Mouse (Mus musculus): ENCODE results near the gene Enho.

Gene Enho

GRCm38 (mm10) chr4:41664533-41664932, 24.4 kb upstream of the Enho start:
- no peak for DNase-seq (ENCODE audit: low read depth, low spot score)

DNA sequence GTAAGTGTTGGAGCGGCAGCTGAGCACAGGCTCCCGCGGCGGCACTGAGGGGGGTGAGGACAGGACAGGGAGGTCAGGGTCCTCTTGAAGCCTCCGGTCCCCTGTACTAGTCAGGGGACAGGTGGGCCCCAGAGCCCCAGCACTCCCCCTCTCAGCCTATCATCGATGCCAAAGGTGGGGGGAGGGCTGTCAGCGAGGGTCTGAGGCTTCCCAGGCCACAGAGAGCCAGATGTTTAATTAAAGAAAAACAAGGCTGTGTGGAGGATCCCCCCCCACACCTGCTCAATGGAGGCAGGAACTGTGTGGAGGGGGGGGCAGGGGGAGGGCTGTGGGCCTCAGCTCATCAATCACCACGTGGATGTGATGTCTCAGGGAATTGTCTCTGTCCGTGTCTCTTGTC, 23.5 kb upstream of the Enho start:
- DNase-seq (ENCODE audit: low read depth, low spot score) = no peak

- no peak for DNase-seq (ENCODE audit: low read depth, low spot score)
Measured at GRCm38 (mm10) chr4:41662723-41663122, 22.6 kb upstream of the Enho start.

GRCm38 (mm10) chr4:41660851-41661430, 20.8 kb upstream of the Enho start:
- DNase-seq (ENCODE audit: low read depth, low spot score) = no peak

DNA sequence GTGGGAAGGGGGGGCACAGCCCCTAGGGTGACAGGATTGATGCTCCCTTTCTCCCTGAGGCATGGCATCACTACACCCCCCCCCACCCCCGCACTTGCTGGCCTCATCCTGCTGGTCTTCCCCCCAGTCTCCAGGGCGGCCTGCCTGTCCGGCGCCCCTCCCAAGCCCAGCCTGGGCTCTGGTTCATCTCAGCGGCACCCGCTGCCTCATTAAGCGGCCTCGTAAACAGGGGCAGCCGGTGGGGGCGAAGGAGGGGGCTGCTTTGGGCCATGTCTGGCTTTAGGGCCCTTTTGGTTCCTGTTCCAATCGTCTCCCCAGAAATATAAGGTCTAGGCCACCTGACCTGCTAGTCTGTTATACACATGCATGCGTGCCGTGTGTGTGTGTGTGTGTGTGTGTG, 19.4 kb upstream of the Enho start:
- no peak for DNase-seq (ENCODE audit: low read depth, low spot score)

DNA sequence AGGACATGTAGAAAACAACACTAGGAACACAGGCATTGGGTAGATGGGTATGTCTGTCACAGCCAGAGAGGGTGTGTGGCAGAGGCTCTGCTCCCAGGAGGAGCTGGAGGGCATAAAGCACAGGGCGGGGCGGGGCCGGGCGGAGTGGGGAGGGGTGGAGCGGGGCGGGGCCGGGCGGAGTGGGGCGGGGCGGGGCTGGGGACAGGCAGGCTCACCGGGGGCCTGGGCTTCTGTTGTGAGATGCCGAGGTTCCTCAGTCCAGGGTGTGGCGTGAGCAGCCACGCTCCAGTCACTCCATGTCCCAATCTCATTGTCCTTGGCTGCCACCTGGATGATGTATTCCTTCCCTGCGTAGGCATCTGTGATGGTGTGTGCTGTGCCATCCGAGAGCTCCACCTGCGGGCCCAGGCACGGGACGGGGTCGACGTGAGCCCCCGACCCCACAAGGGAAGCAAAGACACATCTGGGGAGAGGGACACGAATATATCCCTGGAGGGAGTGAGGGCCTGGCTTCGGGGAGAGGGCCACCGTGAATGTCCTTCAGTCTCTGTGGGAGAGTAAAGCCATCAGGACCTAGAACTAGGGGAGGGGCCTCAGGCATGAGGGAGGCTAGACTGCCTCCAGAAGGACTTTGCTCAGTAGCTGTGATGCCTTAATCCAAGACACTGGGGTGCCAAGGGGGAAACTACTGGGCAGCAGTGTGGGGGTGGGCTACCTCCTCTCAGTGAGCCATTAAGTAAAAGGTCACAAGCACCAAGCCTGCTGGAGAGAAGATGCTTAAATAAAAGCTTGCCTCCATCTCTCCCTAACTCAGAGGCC, 18.7 kb upstream of the Enho start:
- no peak for DNase-seq (ENCODE audit: low read depth, low spot score)

DNA sequence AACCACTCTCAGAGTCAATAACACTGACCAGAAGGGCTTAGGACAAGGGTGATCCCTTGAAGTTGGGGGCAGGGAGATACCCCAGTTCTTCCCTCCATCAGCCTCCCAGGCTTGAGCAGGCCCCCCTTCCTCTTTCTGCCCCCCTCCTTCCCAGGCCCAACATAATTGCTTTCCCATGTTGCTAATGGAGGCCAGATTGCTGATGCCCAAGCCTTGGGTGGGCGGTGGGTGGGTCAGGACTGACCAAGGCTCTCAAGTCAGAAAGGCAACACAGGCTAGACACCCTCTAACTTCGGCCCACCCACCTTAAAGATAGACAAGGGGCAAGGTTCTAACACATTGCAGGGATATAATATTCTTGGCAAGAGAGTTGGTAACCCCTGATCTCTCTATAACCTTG, 15.4 kb upstream of the Enho start:
- no peak for DNase-seq (ENCODE audit: low read depth, low spot score)

DNA sequence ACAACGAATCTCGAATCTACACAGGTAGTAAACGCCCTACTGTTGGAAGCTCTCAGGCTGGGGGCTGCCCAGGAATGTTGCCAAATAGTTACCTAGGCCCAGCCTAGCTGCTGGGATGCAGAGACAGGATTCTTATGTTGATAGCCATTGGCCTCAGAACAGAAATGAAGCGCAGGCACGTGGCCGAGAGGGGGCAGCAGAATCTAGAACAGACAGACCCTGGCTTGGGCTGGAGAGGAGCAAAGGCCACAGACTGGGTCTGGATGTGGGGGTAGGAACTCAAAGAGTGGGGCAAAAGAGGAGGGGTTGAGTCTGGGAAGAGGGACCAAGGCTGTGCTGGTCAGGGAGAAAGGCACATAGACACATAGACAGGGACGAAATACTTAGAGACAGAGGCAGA, 14.1 kb upstream of the Enho start:
- DNase-seq (ENCODE audit: low read depth, low spot score) = no peak

GRCm38 (mm10) chr4:41653730-41654129, 13.6 kb upstream of the Enho start:
- no peak for DNase-seq (ENCODE audit: low read depth, low spot score)

DNA sequence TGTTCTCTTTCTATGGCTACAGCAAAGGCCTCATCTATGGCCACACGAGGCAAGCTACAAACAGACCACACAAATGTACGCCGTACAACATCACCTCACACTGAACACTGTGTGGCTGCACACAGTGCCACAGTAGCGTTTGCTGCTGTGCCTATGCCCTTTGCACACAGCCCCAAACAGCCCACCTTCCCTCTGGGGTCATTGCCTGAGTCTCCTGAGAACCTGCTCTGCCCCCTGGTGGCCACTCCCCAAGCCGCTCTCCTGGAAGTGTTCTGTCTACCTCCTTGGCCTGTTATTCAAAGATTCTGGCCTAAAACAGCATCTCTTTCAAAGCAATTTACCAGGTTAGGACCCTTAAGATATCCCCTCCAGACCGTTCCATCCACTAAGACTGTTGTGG, 13.2 kb upstream of the Enho start:
- DNase-seq (ENCODE audit: low read depth, low spot score) = peak; percentile 68

DNA sequence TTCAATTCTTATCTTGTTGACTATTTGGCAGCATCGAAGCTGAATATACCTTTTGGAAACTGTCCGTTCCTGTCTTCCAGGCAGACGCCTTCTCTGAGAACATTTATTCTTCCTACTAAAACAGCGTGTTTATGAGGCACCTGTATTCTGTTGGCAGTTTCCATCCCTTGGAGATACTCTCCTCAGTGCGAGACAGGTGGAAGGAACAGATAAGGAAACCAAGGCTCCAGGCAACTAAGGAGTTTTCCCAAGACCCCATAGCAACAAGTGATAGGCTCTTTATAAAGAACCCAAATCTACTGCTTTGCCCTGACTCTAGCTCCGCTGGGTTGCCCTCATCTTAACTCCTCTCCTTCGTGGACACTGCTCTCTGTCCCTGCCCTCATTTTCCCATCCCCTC, 8.5 kb upstream of the Enho start:
- no peak for DNase-seq (ENCODE audit: low read depth, low spot score)

DNA sequence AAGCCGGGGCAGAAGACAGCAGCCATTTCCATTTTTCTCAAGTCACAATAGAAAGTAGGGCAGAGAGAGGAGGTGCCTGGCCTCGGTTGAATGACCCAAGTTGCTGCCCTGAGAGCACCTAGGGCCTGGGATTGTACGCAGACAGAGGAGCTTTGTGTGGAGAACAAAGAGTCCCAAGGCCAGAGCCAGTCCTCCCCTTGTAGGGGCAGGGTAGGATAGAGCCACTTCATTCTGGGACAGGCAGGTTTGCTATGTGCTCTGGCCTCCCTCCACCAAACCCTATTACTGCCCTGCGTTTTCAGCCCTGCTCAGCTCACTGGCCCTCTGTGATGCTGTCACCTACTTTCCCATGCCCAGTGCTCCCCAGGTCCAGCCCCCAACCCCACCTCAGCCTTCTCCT, 8.0 kb upstream of the Enho start:
- no peak for DNase-seq (ENCODE audit: low read depth, low spot score)

GRCm38 (mm10) chr4:41645488-41645887, 5.4 kb upstream of the Enho start:
- DNase-seq (ENCODE audit: low read depth, low spot score) = no peak

- DNase-seq (ENCODE audit: low read depth, low spot score) = no peak
Measured at GRCm38 (mm10) chr4:41641199-41641822, 1.2 kb upstream of the Enho start.

GRCm38 (mm10) chr4:41639214-41639841, 796 bp downstream of the Enho start:
- no peak for DNase-seq (ENCODE audit: low read depth, low spot score)

DNA sequence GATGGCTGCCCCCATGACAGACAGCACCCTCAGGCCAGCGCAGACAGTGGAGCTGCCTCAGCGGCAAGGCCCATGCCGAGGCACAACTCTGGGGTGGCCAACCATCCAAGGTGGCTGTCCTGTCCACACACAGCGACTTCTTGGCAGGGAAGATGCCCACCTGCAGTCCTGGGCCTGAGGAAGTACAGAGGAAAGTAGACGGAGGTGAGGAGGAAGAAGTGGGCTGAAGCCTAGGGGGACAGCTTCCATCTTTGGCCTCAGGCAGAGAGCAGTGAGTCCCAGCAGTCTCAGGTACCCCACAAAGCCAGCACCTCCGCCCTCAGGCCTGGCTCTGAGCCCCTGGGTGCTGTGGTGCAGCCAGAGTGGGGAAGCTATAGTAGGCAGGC, 1.3 kb downstream of the Enho start:
- no peak for DNase-seq (ENCODE audit: low read depth, low spot score)

GRCm38 (mm10) chr4:41638186-41638731, 1.9 kb downstream of the Enho start:
- DNase-seq (ENCODE audit: low read depth, low spot score) = no peak

- no peak for DNase-seq (ENCODE audit: low read depth, low spot score)
Measured at GRCm38 (mm10) chr4:41636882-41637635, 3.1 kb downstream of the Enho start.

- no peak for DNase-seq (ENCODE audit: low read depth, low spot score)
Measured at GRCm38 (mm10) chr4:41636366-41636765, 3.8 kb downstream of the Enho start.

- no peak for DNase-seq (ENCODE audit: low read depth, low spot score)
Measured at GRCm38 (mm10) chr4:41635906-41636305, 4.2 kb downstream of the Enho start.

DNA sequence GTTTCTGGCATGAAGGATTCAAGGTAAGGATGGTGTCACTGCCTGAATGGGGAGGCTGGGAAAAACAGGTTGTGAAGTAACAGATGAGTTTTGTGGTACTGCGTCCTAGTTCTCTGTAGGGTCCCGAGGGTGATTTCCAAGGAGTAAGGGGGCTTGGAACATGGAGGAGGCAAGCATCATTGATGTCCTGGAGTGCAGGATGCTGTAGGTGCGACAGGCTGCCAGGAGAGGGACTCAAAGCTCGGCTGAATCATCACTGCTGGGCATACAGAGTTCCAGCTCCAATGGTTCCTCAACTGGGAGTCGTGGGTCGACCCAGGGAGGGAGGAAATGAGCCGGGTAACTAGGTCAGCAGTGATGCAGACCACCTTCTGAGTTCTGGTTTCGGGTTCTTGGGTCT, 4.9 kb downstream of the Enho start:
- no peak for DNase-seq (ENCODE audit: low read depth, low spot score)

DNA sequence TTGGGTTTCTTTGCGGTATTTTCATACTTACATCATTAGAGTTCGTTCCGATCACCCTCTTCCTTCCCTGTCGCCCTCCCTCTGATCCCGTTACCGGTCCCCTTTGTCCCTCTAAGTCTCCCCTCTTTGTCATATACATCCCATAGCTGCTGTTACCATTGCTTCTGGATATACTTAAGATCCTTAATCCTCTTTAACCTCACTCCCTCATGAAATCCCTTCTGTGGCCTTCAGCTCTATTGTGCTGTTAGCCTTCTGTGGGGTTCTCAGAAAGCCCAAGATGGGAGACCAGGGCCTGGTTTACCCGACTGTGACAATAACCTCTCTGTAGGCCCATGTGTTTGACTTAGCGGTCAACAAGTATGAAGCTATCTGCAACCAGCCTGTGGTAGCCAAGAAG, 5.5 kb downstream of the Enho start:
- no peak for DNase-seq (ENCODE audit: low read depth, low spot score)

All from retina, postnatal 7 days (tissue).